Mouse (Mus musculus) heart, embryonic 16.5 days (tissue): Measurements from ENCODE around the gene St6galnac3. TPM values are rescaled to one million over a fixed set of nuclear protein-coding genes. Genes with fewer than 3 reads are reported as not detected.

Source experiments
- microRNA-seq: library from miRNA; unstranded; fragments of <30 nt; microRNA quantifications from one replicate; pipeline ENCODE4, GENCODE M21; 2017
- polyA plus RNA-seq: library from polyadenylated mRNA; unstranded; fragments of >200 nt; fragmentation: Nextera tagmentation; extraction: Ambion mirVana; gene quantifications from 2 replicates; pipeline ENCODE4 v1.2.1, GENCODE M21; 2015

The St6galnac3 gene
- polyA plus RNA-seq, 1 experiment from 2014 or later, result 20.8 TPM

Small RNA genes within 50 kb of the gene (microRNA-seq; reads per million reads assigned to microRNA genes)
- gene Gm27405, result not detected

Other genes with a start within 250 kb of the St6galnac3 start
- 0.14 and 0.15 TPM in 2 replicates for gene Asb17, start 119.0 kb upstream of the St6galnac3 start, polyA plus RNA-seq
- gene Msh4, start 181.0 kb upstream of the St6galnac3 start, polyA plus RNA-seq, result 0.12 TPM in 2 replicates
- gene Rabggtb, start 187.8 kb upstream of the St6galnac3 start, polyA plus RNA-seq, result 56.9 and 64.3 TPM in 2 replicates
- gene Acadm, start 219.5 kb upstream of the St6galnac3 start, polyA plus RNA-seq, result 335 and 384 TPM in 2 replicates
- gene Slc44a5, start 248.3 kb upstream of the St6galnac3 start, polyA plus RNA-seq, result 0.40 and 0.56 TPM in 2 replicates